Mouse (Mus musculus) A20 (cell line): ENCODE data around the gene Hmga1.

ENCODE experiments used
- DNase-seq: peaks from one replicate; pipeline ENCODE4 v3.0.0-alpha.2; 2011; ENCODE audit warnings: low read depth, low spot score

Hmga1 gene

DNA sequence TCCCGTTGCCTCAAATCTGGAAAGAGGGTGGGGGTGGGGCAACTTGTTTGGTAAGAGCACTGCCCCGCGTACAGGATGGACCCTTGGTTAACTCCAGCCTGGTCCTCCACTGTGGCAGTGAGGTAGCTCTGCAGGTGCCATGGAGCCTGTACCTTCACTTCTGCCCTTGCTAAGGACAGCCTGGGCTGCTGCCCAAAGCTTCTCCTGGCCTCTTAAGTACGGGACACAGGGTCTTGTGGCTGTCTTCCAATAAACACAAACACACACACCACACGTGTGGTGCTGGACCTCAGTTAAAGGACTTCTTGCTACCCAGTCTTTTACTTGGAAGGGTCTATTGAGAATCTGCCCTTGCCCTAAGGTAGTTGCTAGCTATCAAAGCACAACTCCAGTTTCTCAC is 2.5 kb downstream of the Hmga1 start:
- peak; percentile 35 for DNase-seq

DNA sequence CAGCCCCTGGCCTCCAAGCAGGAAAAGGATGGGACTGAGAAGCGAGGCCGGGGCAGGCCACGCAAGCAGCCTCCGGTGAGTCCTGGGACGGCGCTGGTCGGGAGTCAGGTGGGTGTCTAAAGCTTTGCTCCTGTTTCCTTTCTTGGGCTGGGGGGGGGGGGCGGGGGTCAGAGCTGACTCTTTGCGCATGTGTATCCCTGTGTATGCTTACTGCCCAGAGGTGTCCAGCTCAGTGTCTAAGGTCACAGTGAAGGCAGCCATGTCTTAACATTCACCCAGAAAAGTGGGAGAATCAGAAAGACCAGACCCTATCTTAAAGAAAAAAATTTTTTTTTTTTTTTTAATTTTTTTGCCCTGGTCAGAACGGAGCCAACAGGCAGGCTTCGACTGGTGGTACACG is 3.3 kb downstream of the Hmga1 start:
- no peak for DNase-seq

DNA sequence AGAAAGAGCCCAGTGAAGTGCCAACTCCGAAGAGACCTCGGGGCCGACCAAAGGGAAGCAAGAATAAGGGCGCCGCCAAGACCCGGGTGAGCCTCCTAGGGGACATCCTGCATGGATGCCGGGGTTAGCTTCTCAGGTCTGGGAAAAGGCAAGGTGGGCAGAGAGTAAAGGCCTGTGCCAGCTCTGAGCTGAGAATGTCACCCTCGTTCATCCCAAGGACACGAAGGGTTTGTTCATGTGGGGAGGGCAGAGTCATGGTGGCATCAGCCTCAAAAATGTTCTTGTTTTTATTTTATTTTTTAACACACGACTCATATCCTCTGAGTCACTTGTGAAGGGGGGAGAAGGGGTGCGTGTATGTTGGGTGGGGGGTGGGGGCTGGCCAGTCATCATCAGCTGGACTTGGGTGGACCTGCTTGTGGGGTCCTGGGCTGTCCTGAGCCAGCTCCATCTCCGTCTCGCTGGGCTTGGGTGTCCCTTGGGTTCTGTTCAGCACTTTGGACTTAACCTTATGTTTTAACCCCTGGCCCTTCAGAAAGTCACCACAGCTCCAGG is 4.7 kb downstream of the Hmga1 start:
- no peak for DNase-seq

DNA sequence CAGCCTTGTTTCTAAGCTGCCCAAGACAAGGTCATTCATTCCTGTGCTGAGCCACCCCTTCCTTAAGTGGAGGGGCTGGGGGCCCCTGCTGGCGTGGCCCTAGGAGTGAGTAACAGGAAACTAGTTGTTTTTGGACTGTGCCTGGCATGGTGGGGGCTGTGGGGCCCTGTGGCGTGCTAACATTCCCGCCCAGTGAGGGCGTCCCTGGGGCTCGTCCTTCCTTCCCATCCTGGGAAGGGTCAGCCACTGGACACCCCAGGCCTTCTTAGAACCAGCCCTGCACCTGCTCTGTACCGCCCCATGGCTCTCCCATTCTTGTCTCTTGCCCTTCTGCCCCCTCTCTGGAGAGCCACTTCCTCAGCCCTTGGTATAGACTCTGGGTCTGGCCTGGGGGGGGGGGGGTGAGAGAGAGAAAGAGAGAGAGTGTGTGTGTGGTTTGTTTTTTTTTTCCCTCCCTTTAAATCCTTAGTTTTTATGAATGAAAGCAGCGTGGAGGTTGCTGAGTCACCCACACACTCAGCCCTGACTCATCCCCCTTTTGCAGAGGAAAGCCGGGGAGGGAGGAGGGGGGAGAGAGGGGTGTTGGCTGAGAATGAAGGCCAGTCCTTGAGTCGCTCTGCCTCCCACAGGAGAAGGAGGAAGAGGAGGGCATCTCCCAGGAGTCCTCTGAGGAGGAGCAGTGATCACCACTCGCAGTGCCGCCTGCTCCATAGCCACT is 5.7 kb downstream of the Hmga1 start:
- no peak for DNase-seq

DNA sequence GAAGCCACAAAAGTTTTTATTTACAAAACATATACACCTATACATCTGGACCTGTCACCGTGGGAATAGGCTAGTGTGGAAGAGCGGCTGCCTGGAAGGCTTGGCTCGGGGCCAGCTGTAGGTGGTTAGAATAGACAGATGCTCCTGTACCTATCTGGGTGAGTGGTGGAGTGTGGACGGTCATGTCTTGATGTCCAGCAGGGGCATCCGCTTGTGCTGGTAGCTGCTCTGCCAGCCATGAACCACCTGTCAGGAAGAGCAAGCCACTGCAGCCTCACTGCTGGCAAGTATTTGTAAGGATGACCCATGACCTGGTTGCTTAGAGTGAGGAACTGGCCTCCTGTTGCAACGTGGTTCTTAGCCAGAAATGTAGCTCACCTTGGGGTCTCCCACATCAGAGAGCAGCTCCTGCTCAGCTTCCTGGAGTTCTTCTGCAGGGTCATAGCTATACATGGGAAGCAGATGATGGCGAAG is 7.5 kb downstream of the Hmga1 start:
- DNase-seq = peak; percentile 48

DNA sequence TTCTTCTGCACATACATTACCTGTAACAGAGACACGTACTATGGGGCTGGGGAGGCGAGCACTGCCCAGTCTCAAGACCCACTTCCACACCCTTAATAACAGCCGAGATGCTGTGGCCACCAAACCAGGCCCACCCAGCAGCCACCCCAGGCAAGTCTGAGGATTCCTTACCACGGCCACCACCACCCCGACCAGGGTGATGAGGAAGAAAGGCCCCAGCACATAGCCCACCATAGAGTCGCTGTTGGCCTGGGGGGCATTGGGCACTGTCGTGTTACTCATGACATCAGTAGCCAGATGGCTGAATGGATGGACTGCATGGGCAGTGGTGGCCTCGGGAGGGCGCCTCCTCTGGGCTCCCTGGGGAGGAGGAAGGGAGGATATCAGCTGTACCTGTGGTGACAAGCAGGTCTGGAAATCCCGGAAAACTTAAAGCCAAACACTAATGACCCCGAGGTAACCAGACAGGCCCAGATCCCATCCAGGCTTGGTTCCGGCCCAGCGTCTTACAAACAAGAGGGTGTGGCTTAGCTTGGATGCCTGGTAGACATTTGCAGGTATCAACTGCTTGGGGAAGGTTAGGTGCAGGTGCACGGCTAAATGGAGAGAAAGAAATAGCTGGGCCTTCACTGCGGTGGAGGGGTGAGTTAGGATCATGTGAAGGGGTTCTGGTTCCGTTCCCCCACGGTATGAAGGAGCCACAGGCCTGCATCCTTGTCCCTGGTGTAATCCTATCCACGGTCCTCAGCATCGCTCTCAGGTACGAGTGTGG is 8.3 kb downstream of the Hmga1 start:
- DNase-seq = peak; percentile 74

DNA sequence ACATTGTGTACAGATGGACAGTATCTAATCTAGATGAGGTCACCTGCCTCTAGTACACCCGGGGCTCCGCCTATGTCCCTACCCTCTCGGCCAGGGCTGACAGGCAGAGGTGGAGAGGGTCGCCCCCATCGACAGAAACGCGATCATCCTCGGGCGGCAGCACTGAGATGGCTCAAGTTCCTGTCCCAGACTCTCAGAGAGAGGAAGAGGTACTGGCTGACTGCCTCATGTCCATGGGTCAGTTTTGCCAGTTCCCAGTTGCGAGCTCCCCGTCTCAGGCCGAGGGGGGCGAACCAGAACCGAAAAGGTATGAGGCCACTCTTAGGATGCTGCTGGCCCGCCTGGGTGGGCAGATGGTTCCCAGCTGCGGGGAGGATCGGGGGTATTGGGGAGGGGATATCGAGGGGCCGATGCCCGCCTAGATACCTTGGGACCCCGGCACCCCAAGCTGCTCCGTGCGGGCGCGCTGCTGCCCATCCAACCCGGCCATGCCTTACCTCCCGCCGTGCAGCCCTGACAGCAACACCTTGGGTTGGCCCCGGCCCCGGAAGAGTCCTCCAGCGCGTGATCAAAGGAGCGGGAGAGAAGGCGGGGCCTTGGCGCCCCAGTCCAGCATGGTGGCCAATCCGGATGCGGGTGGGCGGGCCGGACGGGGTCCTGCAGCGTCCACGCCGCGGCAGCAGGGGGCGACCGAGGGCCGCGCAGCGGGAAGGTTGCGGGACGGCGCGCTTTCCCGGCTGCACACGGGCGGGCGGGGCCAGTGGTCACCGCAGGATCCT is 9.1 kb downstream of the Hmga1 start, which contains the start of gene AI413582:
Gene AI413582, minus strand, starts transcription at position 594 of the 779 bp plus-strand sequence.
- DNase-seq = peak; percentile 95

DNA sequence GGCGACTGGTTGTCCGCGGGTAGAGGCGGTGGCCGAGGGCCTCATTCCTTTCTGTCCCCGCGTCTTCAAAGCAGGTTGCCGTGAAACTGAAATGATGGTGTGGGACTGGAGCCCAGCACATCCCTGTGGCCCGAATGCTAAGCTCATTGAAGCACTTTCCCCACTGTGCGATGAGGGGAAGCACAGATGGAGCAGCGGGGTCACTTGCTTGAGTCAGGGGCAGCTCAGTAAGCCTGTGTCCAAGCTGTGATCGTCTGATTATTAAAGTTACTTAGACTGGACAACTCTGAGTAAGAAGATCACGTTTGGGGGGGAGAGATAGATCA is 9.6 kb downstream of the Hmga1 start:
- no peak for DNase-seq

DNA sequence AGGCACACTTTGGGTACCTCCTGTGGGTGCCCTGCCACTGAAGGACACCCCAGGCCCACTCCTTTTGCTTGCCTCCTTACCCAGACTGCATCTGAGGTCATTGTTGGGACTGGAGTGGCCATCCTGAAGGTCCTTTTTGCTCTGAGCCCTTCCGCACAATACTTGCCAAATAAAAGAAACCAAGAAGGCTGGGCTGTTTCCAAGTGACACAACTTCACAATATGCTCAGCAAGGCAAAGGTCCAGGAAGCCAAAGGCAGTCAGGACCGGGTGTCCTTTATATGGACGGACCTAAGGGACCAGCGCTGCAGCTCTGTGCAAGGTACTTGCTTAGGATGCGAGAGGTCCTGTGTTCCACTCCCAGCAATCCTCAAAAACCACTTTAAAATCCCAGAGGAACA is 11.9 kb downstream of the Hmga1 start:
- DNase-seq = no peak

DNA sequence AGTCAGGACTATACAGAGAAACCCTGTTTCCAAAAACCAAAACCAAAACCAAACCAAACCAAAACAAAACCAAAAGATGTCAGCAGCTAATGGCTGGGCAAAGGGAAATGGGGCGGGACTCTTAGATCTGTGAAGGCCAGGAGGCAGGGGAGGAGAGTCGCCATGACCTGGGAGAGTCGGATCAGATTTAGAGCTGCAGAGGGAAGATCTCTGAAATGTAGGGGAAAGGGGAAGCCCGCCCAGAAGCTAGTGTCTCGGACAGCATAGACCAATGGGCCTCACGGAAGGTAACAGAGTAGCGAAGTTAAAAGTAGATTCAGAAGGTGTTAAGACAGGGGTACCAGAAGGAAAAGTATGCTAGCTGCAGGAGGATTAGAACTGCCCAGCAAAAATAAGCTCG is 15.0 kb downstream of the Hmga1 start:
- no peak for DNase-seq

DNA sequence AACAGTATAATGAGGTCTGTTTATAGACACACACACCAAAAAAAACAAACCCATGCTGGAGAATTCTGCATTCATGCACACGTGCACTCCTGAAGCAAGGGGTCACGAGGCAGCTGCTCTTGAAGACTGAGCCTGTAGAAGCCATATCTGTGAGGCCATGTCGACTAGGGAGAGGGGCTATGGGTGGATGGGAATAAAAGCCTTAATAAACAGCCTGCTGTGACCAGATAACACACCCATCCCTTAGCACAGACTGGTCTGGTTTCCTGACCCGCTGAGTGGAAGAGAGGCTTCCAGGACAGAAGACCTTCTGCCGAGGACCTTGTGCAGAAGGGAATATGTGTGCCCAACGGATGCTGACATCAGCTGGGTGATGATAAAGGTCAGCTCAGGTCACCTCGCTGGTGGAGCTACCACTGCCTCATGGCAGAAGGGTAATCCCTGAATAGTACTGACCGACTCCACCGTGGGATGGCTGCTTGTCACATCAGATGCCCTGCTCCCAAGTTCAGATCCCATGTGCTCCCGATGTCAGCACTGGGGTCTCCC is 17.5 kb downstream of the Hmga1 start:
- no peak for DNase-seq

DNA sequence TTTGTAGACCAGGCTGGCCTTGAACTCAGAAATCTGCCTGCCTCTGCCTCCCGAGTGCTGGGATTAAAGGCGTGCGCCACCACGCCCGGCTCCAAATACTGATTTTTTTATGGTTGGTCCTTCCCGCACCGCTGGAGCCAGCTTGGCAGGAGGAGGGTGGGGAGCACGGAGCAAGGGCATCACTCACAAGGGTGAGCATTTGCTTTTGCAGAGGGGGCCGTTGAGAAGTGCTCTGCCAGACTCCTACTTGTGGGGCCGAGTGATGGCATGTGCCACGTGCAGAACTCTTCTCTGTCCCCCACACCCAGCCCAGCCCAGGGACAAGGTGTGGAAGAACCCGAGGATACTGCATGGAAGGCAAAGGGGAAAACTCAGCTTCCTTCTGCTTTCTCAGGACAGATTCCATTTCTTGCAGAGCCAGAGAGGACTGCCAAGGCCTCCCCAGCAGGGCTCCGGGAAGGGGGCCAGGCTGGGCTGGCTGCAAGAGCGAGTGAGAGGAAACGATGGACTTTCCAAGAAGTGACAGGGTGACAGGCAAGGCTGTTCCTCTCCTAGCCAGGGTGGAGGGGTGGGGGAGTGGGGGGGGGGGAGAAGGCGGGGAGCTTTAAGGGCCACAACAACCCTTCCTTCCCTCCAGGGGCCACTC is 18.3 kb downstream of the Hmga1 start:
- DNase-seq = no peak

DNA sequence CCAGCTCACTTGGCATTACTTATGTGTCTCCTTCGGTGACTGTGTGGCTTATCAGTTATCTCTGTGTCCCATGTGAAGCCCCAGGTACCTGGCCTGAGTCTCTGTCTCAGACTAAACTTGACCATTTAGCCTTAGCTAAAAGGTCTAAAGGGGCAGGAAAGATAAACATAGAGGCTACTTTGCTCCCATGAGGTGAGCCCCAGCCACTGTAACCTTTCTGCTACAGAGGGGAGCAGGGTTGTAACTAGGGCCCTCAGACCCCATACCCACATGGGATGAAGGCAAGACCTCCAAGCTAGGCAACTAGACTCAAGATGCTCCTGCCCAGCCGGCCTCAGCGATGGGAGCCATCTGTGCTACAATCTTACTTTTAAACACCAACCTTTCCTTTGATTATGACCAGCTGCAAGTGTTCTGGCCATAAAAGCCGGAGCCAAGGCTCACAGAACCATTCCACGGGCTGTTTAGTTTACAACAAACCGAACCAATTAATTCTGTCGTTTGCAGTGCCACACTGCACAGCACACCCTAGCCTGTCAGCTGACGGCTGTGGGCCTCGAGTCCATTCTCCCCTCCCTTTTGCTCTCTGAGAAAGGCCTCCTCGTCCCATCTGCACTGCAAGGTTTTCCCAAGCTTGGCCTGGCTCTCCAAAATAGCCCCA is 18.9 kb downstream of the Hmga1 start:
- DNase-seq = no peak

DNA sequence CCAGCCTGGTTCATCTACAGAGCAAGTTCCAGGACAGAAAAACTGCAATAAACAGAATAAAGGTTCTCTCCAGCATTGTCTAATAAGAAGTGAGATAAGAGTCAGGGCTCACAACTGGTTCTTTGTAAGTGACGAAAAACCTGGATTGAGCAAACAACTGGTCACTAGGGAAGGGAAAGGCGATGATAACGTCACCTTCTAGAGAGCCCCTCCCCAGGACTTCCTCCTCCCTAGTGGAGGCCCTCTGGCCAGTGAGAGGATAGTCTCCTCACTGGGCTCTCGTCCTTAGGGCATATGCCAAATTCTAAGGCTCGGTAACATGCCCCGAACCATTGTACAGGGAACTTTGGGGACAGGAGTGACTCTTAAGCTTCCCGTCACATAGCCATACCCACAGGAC is 19.8 kb downstream of the Hmga1 start:
- no peak for DNase-seq

DNA sequence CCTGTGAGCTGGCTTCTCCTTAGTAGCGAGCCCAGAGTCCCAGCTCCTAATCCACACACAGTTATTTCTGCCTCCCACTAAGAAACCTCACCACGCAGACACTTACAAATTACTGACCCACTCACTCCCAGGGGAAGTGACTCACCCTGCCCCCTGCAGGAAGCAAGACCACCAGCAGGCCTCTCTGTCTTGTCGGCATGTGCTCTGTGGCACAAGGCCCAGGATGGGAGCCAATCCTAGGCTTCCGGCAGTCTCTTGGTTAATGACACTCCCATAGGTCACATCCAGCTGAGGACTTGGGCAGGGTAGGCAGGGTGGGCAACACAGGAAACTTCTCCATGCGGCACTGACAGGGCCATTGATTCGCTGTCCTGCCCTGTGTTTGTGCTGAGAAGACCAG is 21.2 kb downstream of the Hmga1 start:
- DNase-seq = no peak

DNA sequence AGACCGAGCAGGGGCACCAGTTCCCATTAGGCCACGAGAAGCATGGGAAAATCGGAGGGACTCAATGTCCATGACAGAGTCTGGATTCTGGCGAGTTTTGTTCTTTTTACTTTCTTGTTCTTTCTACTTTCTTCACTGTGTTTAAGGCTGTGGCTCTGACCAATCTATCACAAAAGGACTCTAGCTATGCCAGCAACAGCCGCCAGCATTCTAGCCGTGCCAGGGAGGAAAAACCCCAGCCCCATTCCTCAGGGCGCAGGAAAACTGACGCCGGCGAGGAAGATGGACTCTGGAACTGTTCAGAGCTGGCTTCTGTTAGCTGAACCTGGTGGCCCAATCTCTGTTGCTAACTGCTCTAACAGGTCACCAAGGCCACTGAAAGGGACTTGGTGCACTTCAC is 22.2 kb downstream of the Hmga1 start:
- DNase-seq = no peak

DNA sequence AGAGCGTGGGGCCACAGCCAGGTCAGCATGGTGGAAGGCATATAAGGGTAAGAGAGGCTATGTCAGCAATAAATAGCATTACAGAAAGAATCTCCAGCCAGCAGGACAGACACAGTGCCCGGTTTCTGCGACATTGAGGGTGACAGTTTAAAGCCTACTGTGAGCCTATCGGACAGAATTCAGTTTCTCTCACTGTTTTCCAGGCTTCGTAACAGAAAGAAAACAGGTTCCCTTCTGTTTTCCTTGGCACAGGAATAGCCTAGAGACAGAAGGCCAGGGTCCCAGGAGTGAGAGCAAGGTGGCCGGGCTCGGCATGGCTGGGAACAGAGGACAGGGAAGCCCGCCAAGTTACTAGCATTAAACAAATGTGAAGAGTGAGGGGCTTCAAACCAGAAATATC is 23.5 kb downstream of the Hmga1 start:
- no peak for DNase-seq

DNA sequence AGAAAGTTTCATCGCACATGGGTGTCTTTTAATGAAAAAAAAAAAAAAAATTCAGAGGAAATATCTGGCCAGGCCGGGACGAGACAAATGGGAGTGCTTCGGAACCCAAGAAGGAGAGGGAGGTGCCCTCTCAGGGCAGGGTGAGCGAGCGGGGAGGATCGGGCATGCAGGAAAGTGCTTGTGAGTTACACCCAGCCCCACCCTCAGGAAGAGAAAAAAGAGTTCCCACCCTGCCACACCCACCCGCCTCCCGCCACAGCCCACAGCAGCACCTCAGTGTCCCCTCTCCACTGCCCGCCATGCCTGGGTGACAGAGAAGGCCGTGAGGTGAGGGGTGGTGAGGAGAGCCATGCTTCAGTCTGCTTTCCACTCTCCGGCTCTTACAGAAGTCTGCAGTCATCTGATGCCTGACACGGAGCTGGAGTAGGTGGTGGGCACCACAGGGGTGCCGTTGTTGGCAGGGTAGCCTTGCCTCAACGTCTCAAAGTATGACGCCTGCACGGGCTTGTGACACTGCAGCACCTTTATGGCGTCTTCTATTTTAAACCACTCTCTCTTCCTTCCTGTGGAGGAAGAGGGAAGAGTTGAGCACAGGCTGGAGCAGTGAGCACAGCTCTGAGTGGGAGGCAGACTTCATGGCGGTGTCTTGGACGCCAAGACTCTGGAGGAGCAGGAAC is 24.2 kb downstream of the Hmga1 start:
- no peak for DNase-seq

DNA sequence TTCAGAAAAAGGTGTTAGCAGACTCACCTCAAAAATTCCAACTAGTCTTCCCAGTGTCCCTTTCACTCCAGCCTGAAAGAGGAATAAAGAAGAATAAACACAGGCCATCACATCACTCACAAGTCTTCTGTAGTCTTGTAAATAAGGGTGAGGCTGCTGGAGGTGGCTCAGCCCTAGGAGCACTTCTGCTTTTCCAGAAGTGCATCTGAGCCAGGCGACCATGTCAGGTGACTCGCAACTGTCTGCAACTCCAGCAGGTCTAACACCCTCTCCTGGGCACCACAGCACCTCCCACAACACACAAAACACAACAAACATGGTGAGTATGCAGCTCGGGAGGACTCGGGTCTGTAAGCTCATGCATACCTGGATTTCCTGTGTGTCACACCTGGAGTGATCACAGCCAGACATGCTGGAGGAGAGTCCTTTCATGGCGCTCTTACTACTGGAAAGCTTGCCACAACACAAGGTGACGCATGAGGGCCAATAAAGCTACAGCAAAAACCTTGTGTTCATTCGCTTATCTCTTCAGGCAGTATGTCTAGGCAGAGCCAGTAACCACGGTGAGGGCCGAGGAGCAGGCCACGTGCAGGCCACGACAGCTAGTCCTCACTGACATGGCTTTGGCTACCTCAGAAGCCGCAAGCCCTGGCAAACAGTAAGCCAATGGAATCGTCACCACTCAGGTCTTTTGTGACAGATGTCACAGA is 27.0 kb downstream of the Hmga1 start:
- peak; percentile 62 for DNase-seq

DNA sequence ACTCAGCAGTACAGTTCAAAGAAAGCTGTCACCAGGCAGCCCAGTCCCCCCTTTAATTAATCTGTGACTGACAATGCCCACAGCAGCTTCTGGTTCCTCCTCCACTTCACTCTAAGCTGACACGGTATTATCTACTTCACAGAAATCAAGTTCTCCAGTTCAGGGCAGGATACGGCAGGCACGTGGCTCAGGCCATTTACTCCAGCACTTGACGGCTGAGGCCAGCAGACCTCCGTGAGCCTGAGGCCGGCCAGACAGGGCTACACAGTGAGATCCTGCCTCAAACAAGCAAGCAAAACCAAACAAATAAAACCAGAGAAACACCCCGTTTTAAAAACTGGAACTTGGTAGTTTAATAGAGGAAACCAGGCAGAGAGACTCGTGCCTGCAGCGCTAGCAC is 30.4 kb downstream of the Hmga1 start:
- no peak for DNase-seq
